Mouse (Mus musculus): ENCODE measurements around the gene Arf6.
"Not testable (repeated sequence)": the region's sequence is repeated elsewhere in the genome, so short reads cannot be mapped to it uniquely, and the experiment has no call there.

Arf6 gene

DNA sequence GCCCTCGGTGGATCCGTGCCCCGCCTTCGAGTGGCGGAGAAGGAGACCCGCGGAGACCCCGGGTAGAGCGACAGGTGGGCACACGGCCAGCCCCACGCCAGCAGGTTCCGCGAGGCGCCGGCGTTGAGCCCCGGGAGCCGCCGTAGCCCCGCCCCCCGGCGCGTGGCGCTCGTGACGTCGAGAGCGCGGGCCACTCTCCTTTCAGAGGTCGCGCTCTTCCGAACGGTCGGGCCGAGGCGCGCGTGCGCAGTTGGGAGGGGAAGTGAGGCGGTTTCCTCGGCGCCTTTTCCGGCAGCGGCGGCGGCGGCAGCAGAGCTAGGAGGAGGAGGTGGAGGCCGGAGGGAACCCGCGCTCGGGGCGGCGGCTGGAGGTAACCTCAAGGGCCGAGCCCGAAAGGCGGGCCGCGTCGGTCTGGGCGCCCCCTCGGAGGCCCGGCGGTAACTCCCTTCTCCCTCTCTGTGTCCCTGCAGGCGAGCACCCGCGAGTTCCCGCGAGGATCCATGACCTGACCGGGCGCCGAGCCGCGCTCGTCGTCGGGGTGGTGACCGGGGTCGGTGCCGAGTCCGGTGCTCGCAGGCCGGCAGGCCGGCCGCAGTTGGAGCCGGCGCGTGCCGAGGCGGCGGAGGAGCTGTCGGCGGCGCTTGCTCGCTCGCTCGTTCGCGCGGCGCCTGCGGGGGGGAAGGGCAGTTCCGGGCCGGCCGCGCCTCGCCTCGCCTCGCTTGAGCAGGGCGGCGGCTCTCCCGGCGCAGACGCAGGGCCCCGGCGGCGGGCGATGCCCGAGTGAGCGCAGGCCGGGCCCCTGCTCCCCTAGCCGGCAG is at the start of gene Arf6, which contains the start of gene Gm9887:
TSS of gene Arf6 (plus strand) at position 297 of the 818 bp plus-strand sequence.
TSS of gene Gm9887 (minus strand) at position 605 of the 818 bp plus-strand sequence.
- DNase-seq (ENCODE audit: low spot score in 2 of 2): peak; percentile 94 to 97

DNA sequence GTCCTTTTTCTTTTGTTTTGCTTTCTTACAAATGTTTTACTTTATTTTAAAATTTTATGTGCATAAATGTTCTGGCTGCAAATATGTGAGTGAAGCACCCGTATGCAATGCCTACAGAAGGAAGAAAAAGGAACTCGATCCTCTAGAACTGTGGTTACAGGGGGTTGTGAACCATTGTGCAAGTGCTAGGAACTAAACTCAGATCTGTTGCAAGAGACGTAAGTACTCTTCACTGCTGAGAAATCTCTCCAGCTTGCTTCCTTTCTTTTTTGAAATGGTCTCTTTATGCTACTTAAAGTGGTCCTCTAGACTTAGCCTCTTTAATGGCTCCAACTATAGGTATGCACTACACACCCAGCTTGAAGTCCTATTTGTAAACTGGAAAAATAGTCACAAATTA is 40.8 kb upstream of the Arf6 start:
- DNase-seq (ENCODE audit: low spot score in 2 of 2): no peak

- no peak for DNase-seq (ENCODE audit: low spot score in 2 of 2)
Observed at GRCm38 (mm10) chr12:69332147-69332546, 39.8 kb upstream of the Arf6 start.

DNA sequence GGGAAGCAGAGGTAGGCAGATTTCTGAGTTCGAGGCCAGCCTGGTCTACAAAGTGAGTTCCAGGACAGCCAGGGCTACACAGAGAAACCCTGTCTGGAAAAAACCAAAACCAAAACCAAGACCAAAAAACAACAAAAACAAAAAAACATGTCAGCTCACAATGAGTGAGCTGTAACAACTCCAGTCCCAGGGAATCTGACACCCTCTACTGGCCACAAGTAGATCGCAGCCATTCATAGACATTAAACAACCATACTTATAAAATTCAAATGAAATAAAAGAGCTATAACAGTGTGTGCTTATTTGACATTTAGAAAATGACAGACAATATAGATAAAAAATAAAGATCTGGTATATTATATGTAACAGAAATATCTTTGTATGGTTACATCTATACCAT is 38.4 kb upstream of the Arf6 start:
- no peak for DNase-seq (ENCODE audit: low spot score in 2 of 2)

GRCm38 (mm10) chr12:69349928-69350327 is 22.0 kb upstream of the Arf6 start:
- DNase-seq (ENCODE audit: low spot score in 2 of 2): no peak

- DNase-seq (ENCODE audit: low spot score in 2 of 2): no peak
Observed at GRCm38 (mm10) chr12:69351685-69352084, 20.3 kb upstream of the Arf6 start.

- peak; percentile 64 to 82 for DNase-seq (ENCODE audit: low spot score in 2 of 2)
Observed at GRCm38 (mm10) chr12:69356546-69357299, 15.2 kb upstream of the Arf6 start, which contains the start of gene Nemf. TSS of gene Nemf (minus strand) at chr12:69357165.

- DNase-seq (ENCODE audit: low spot score in 2 of 2): no peak
Observed at GRCm38 (mm10) chr12:69357300-69357646, 14.7 kb upstream of the Arf6 start.

DNA sequence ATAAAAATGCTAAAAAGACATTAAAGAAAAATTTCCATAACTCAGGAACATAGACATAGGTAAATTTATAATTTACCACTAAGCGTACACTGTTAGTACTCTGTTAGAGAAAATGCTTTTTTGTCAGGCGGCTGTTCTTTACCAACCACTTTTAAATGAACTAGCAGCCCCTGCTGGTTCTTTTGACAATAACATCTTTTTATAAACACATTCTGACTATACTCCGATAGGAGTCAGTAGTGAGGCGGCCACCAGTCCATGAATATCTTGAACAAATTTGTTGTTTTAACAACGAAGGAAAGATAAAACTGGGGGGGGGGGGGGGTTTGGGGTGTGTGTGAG is 11.3 kb upstream of the Arf6 start:
- peak; percentile 33 to 36 for DNase-seq (ENCODE audit: low spot score in 2 of 2)

DNA sequence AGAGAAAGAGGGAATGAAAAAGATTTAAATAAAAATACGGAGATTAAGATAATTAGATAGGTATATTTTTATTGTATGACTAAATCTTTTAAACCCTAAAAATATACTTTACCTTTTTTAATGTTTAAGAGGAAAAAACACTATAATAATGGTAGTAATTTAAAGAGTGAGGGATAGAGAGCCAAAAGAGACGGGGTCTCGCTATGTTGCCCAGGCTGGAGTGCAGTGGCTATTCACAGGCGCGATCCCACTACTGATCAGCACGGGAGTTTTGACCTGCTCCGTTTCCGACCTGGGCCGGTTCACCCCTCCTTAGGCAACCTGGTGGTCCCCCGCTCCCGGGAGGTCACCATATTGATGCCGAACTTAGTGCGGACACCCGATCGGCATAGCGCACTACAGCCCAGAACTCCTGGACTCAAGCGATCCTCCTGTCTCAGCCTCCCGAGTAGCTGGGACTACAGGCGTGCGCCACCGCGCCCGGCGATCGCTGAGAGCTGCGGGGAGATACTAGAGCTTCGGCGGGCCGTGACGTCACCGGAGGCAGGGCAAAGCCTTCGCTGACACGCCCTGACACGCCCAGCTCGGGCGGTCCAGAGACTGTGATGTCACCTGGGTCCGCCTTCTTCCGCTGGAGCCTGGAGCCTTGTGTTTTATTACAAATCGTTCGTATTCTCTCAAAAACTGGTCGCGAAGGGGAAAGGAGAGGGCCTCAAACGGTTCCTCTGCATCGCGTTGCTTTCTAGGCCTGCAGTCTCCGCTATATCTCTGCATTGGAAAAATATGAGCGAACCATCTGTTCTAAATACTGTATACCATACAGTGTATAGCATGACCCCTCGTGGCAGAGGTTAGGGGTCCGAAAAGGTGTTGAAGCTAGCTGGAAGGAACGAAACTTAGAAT is 10.7 kb upstream of the Arf6 start:
- peak; percentile 96 to 99 for DNase-seq (ENCODE audit: low spot score in 2 of 2)

DNA sequence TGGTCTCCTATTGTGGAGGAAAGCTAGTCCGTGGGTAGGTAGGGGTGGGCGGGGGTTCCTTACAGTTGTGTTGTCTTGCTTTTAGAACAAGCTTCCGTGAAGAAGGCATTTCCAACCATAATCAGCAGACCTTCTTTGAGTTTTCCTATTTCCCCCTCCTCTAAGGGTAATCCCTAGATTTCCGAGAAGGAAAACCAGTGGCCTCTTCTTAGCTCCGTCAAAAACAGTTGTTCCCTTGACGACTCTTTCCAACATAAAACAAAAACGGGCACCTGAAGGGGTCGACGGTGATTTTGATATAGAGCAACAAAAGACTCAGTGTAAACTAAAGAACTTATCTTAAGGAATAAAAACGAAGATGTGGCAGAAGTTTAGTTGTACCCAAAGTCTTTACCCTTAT is 10.0 kb upstream of the Arf6 start:
- no peak for DNase-seq (ENCODE audit: low spot score in 2 of 2)

DNA sequence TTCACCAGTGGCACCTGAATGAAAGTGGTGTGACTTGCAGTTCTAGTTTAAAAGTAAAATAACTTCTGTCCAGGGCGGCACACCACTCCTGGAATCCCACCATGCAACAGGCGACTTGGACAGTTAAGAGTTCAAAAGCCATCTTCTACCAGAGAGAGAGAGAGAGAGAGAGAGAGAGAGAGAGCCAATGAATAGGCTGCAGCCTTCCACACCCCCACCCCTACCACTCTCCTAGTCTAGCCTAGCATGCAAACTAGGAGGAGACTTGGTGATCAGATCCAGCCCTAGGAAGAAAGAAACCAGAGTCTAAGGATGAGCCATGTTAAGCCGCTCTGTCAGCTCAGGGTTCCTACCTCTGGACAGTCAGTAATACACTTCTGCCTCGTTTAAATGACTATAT is 9.6 kb upstream of the Arf6 start:
- DNase-seq (ENCODE audit: low spot score in 2 of 2): no peak

- not testable (repeated sequence) for DNase-seq (ENCODE audit: low spot score in 2 of 2)
Observed at GRCm38 (mm10) chr12:69363110-69363509, 8.8 kb upstream of the Arf6 start.

DNA sequence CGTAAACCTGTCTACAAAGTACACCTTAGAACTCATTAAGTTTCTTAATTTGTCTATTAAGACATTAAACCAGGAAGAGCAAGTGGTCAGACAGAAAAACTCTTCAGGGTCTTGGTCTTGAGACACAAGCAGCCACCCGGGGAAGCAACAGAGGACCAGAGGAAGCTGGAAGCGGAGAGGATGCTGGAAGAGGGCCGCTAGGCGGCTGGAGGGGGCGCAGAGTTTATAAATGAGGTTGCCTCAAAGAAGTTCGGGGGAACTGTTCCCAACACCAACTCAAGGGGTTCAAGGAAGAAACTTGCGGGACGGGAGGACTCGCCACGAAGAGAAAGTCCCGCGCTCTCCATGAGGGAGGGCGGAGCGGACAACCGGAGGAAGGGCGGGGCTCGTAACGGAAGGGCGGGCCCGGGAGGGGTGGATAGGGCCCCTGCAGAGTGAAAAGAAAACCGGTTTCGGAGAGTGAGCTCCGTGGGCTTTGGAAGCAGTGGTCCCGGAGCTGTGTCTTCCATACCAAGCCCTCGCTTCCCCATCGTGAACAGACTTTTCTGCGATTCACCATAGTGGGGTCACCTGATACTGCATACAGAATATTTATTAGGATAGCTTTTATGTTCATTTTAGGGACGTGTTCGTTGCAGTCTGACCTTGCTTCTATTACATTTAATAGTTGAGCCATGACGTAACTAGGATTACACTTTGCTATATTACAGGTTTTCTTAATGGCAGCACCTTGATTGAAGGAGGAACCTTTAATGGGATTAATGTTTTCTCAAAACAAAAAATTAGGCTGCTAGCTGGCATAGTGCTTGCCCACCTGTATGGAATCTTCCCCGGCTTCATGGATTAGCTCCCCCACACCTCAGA is 7.8 kb upstream of the Arf6 start:
- peak in 1 of 2 experiments; percentile 52 for DNase-seq (ENCODE audit: low spot score in 2 of 2)

GRCm38 (mm10) chr12:69365757-69366156 is 6.2 kb upstream of the Arf6 start:
- no peak for DNase-seq (ENCODE audit: low spot score in 2 of 2)

DNA sequence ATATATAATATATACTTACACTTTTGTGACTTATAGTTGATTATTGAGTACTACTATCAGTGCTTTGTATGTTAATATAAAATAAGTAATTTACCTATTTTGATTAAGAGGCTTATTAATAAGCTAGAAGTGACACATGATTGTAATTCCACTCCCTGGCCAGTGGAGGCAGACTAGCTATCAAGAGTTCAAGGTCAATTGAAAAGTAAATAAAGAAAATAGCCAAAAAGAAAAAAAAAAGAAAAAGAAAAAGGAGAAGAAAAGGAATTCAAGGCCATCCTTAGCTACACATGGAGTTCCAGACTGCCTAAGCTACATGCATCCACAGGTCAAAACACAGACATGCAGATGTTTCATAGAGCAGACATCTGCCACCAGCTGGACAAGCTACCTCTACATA is 5.5 kb upstream of the Arf6 start:
- DNase-seq (ENCODE audit: low spot score in 2 of 2): no peak

- no peak for DNase-seq (ENCODE audit: low spot score in 2 of 2)
Observed at GRCm38 (mm10) chr12:69367557-69367956, 4.4 kb upstream of the Arf6 start.

GRCm38 (mm10) chr12:69370936-69371335 is 1.0 kb upstream of the Arf6 start:
- no peak for DNase-seq (ENCODE audit: low spot score in 2 of 2)

- DNase-seq (ENCODE audit: low spot score in 2 of 2): no peak
Observed at GRCm38 (mm10) chr12:69371421-69371853, 513 bp upstream of the Arf6 start.

DNA sequence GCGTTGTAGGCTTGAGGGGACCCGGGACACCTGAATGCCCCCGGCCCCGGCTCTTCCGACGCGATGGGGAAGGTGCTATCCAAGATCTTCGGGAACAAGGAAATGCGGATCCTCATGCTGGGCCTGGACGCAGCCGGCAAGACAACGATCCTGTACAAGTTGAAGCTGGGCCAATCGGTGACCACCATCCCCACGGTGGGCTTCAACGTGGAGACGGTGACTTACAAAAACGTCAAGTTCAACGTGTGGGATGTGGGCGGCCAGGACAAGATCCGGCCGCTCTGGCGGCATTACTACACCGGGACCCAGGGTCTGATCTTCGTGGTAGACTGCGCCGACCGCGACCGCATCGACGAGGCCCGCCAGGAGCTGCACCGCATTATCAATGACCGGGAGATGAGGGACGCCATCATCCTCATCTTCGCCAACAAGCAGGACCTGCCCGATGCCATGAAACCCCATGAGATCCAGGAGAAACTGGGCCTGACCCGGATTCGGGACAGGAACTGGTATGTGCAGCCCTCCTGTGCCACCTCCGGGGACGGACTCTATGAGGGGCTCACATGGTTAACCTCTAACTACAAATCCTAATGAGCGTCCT is 881 bp downstream of the Arf6 start:
- DNase-seq (ENCODE audit: low spot score in 2 of 2): peak; percentile 25 to 28
